8 mouse cellular contexts compared by ENCODE assay signal in the genomic region with DNA sequence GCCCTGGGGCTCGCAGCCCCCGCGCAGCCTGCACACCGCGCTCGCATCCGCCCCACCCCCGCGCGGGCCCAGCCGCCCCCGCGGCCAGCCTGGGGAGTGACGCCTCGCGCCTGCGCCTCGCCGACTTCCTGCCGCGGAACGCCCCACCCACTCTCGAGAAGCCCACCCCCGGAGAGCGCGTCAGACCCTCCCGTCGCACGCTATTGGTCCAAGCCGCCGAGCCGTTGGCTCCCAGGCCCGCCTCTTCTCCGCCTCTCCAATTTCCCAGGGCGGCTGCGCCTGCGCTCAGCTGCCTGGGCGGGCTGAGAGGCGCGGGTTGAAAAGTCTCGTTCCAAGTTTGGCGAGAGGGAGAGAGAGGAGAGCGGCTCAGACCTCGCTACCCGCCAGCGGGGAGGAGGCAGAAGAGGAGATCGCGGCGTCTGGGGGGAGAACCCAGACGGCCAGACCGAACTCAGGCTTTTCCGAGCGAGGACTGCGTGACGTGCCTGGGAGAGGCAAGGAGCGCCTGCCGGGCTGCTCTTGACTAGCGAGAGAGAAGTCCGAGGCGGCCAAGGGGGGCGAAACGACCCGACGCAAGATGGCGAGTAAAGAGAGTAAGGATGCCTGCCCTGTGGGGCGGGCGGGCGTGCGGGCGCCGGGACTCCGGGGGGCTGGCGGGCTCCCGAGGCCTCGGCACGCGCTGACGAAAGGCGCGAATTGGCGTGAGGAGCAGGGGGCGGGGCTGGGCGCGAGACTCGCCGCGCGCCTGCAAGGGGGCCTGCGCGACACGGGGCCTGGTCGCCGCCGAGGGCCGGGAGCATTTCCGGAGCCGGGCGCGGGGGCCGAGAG. TPM values are rescaled to one million over a fixed set of nuclear protein-coding genes. Genes with fewer than 3 reads are reported as not detected.
DNase-seq lines count a peak whose midpoint lies in the region; ATAC-seq and TF ChIP-seq lines count a peak whose summit lies in the region.

A gene (plus strand): TSS at position 288 of the 828 bp plus-strand sequence.

- no peaks in the 10 kb centered on the region for H3K4me1 ChIP-seq in forebrain, embryonic 11.5 days (replicated peaks; ENCODE audit: control insufficient read depth, insufficient read depth, low read length)
- H3K4me1 ChIP-seq in heart, embryonic 16.5 days (ENCODE audit: control insufficient read depth, insufficient read depth, low read length) = peaks cover 5% of the 10 kb centered on the region
- H3K4me1 ChIP-seq in liver, embryonic 16.5 days (ENCODE audit: control insufficient read depth, low read depth, low read length) = peaks cover 7% of the 10 kb centered on the region
- peaks cover 8% of the 10 kb centered on the region for H3K4me1 ChIP-seq in neural tube, embryonic 13.5 days (replicated peaks)
- H3K4me1 ChIP-seq in testis, adult 2 months (ENCODE audit: control insufficient read depth, insufficient read depth, low read length) = peaks cover 8% of the 10 kb centered on the region

- H3K9ac ChIP-seq in forebrain, embryonic 11.5 days (ENCODE audit: low read length) = peak within 1 kb of the TSS; percentile 71
- peak within 1 kb of the TSS; percentile 88 for H3K9ac ChIP-seq in heart, embryonic 16.5 days (ENCODE audit: low read length)
- H3K9ac ChIP-seq in liver, embryonic 16.5 days (ENCODE audit: low read depth, low read length) = peak within 1 kb of the TSS; percentile 78
- peak within 1 kb of the TSS; percentile 77 for H3K9ac ChIP-seq in neural tube, embryonic 13.5 days

- peak within 1 kb of the TSS; percentile 44 for H3K4me2 ChIP-seq in forebrain, embryonic 11.5 days (ENCODE audit: low read depth, low read length, severe bottlenecking)
- peak within 1 kb of the TSS; percentile 61 for H3K4me2 ChIP-seq in heart, embryonic 16.5 days (ENCODE audit: low read depth, low read length)
- peak within 1 kb of the TSS; percentile 73 for H3K4me2 ChIP-seq in liver, embryonic 16.5 days (ENCODE audit: low read depth, low read length)
- peak within 1 kb of the TSS; percentile 61 for H3K4me2 ChIP-seq in neural tube, embryonic 13.5 days

- WGBS in forebrain, embryonic 11.5 days = 21% methylated on average over 61 of the region's 100 CpGs
- 12% methylated on average over 45 of the region's 100 CpGs for WGBS in heart, embryonic 16.5 days
- 13% methylated on average over 59 of the region's 100 CpGs for WGBS in liver, embryonic 16.5 days (ENCODE audit: insufficient replicate concordance)
- 19% methylated on average over 89 of the region's 100 CpGs for WGBS in neural tube, embryonic 13.5 days

- peak; percentile 87 to 90 for DNase-seq in CD8-positive naive resting alpha-beta T cell, adult 2 months (ENCODE audit: low read depth in 2 of 2, low spot score in 2 of 2)
- peak; percentile 69 for DNase-seq in c-Kit-positive CD71-negative TER-119-negative erythroid progenitor cells, embryonic 14.5 days (ENCODE audit: low read depth)
- DNase-seq in forebrain, embryonic 11.5 days (ENCODE audit: low spot score) = peak; percentile 96
- DNase-seq in kidney, postnatal 4 days = peak; percentile 92 to 95

- peak; percentile 73 for TF ChIP-seq POLR2A in testis, adult 2 months (IDR thresholded peaks at IDR 0.05; ENCODE audit: control insufficient read depth, low read depth, low read length)

- H3K27me3 ChIP-seq in forebrain, embryonic 11.5 days (ENCODE audit: control insufficient read depth, insufficient read depth, low read length) = no peaks in the 10 kb centered on the region
- no peaks in the 10 kb centered on the region for H3K27me3 ChIP-seq in heart, embryonic 16.5 days (ENCODE audit: control insufficient read depth, insufficient read depth, low read length)
- no peaks in the 10 kb centered on the region for H3K27me3 ChIP-seq in liver, embryonic 16.5 days (ENCODE audit: control insufficient read depth, insufficient read depth, low read depth, low read length)
- no peaks in the 10 kb centered on the region for H3K27me3 ChIP-seq in neural tube, embryonic 13.5 days
- no peaks in the 10 kb centered on the region for H3K27me3 ChIP-seq in testis, adult 2 months (ENCODE audit: control insufficient read depth, insufficient read depth, low read length)

- no peaks in the 10 kb centered on the region for H3K9me3 ChIP-seq in forebrain, embryonic 11.5 days (ENCODE audit: control insufficient read depth, low read length)
- no peaks in the 10 kb centered on the region for H3K9me3 ChIP-seq in heart, embryonic 16.5 days (replicated peaks; ENCODE audit: control insufficient read depth, low read length)
- H3K9me3 ChIP-seq in liver, embryonic 16.5 days (replicated peaks; ENCODE audit: control insufficient read depth, low read length) = no peaks in the 10 kb centered on the region
- H3K9me3 ChIP-seq in neural tube, embryonic 13.5 days = no peaks in the 10 kb centered on the region

- no peaks in the 10 kb centered on the region for H3K36me3 ChIP-seq in forebrain, embryonic 11.5 days (ENCODE audit: control insufficient read depth, insufficient read depth, low read length)
- H3K36me3 ChIP-seq in heart, embryonic 16.5 days (ENCODE audit: control insufficient read depth, insufficient read depth) = no peaks in the 10 kb centered on the region
- H3K36me3 ChIP-seq in liver, embryonic 16.5 days (ENCODE audit: control insufficient read depth, insufficient read depth) = no peaks in the 10 kb centered on the region; the same call in 1 of the 2 replicates
- H3K36me3 ChIP-seq in neural tube, embryonic 13.5 days = no peaks in the 10 kb centered on the region; the same call in 1 of the 2 replicates
- H3K36me3 ChIP-seq in testis, adult 2 months (ENCODE audit: control insufficient read depth, insufficient read depth, low read length) = no peaks in the 10 kb centered on the region

- H3K4me3 ChIP-seq in forebrain, embryonic 11.5 days (ENCODE audit: low read depth, low read length) = peak within 1 kb of the TSS; percentile 49
- H3K4me3 ChIP-seq in heart, embryonic 16.5 days (ENCODE audit: low read length) = peak within 1 kb of the TSS; percentile 71
- peak within 1 kb of the TSS; percentile 79 for H3K4me3 ChIP-seq in liver, embryonic 16.5 days (ENCODE audit: low read depth, low read length)
- peak within 1 kb of the TSS; percentile 61 for H3K4me3 ChIP-seq in neural tube, embryonic 13.5 days
- H3K4me3 ChIP-seq in testis, adult 2 months (ENCODE audit: control insufficient read depth, low read depth, low read length) = peak within 1 kb of the TSS; percentile 95

- H3K27ac ChIP-seq in forebrain, embryonic 11.5 days (ENCODE audit: low read depth, low read length) = peak within 1 kb of the TSS; percentile 94
- H3K27ac ChIP-seq in heart, embryonic 16.5 days (ENCODE audit: low read length) = peak within 1 kb of the TSS; percentile 95
- peak within 1 kb of the TSS; percentile 91 for H3K27ac ChIP-seq in liver, embryonic 16.5 days (ENCODE audit: low read length)
- H3K27ac ChIP-seq in neural tube, embryonic 13.5 days (replicated peaks) = peak within 1 kb of the TSS; percentile 92
- peak within 1 kb of the TSS; percentile 99 for H3K27ac ChIP-seq in testis, adult 2 months (ENCODE audit: control insufficient read depth, insufficient read depth, low read depth, low read length)

- peak; percentile 97 for ATAC-seq in forebrain, embryonic 11.5 days (replicated peaks; ENCODE audit: low FRiP score)
- ATAC-seq in heart, embryonic 16.5 days (replicated peaks; ENCODE audit: extremely low read depth, insufficient read depth, low FRiP score) = peak; percentile 95
- ATAC-seq in liver, embryonic 16.5 days (ENCODE audit: low read depth) = peak; percentile 96
- ATAC-seq in neural tube, embryonic 13.5 days (ENCODE audit: low read depth) = peak; percentile 99

- no peak for TF ChIP-seq CTCF in testis, adult 2 months (IDR thresholded peaks at IDR 0.05; ENCODE audit: control insufficient read depth, insufficient read depth, insufficient replicate concordance, low read depth, low read length)

RNA-seq across cellular contexts. Expression of the gene that starts here (rescaled TPM):
- 366 and 367 TPM in 2 replicates for polyA plus RNA-seq in forebrain, embryonic 11.5 days (2014; fragmentation: Nextera tagmentation; extraction: Ambion mirVana)
- 447 and 497 TPM in 2 replicates for polyA plus RNA-seq in heart, embryonic 16.5 days (2015; fragmentation: Nextera tagmentation; extraction: Ambion mirVana)
- 354 and 355 TPM in 2 replicates for polyA plus RNA-seq in liver, embryonic 16.5 days (2015; fragmentation: Nextera tagmentation; extraction: Ambion mirVana)
- polyA plus RNA-seq in neural tube, embryonic 13.5 days (2015; fragmentation: Nextera tagmentation; extraction: Ambion mirVana) = 202 and 224 TPM in 2 replicates
- polyA plus RNA-seq in testis, adult 2 months (2012; rRNA removed) = 39.4 and 51.9 TPM in 2 replicates

Comparison
In these comparisons a context has a peak if more than half of its experiments do, and no peak if none do; other contexts are left out.
1. Peak in every context shown above with its lines: DNase-seq, ATAC-seq, H3K4me3 ChIP-seq and H3K27ac ChIP-seq.